Mouse (Mus musculus): Measurements from ENCODE around the gene Gm3336.

DNA sequence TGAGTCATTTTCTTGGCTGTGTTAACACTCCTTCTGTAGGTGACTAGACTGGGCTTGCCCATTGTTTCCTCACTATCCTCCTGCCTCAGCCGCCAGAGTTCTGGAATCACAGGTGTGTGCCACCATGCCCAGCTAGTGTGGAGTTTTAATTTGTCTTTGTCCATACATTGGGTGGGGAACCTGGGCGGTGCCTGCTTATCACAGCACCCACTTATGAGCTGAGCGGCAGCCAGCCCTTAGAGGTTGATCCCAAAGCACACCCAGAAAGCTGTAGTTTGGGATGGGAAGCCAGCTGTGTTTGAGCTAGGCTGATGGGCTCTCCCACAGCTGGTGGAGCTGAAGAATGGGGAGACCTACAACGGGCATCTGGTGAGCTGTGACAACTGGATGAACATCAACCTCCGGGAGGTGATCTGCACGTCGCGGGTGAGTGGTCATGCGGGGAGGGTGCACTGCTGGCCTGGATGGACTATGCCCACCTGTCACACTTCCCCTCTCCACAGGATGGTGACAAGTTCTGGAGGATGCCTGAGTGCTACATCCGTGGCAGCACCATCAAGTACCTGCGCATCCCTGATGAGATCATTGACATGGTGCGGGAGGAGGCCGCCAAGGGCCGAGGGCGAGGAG is 40.8 kb upstream of the Gm3336 start:
- TF ChIP-seq CTCF (IDR thresholded peaks at IDR 0.05; ENCODE audit: control insufficient read depth, insufficient read depth, insufficient read length) (no peak), CEBPB (IDR thresholded peaks at IDR 0.05; ENCODE audit: low read depth) (no peak)

All from C2C12 (cell line).